Mouse (Mus musculus): Measurements from ENCODE around the gene Gm9767. TPM values are rescaled to one million over a fixed set of nuclear protein-coding genes. Genes with fewer than 3 reads are reported as not detected.

Gene Gm9767
- polyA plus RNA-seq (2015; fragmentation: Nextera tagmentation; extraction: Ambion mirVana) = not detected in 2 replicates

- Histone ChIP-seq H3K9ac (ENCODE audit: low read depth, low read length) (peak within 1 kb of the TSS; percentile 44), H3K9me3 (replicated peaks; ENCODE audit: low read length) (no peaks in the 10 kb centered on the region), H3K4me3 (replicated peaks; ENCODE audit: low read depth, low read length) (peak within 1 kb of the TSS; percentile 56), H3K27me3 (ENCODE audit: insufficient read depth, low read length) (peaks cover 13% of the 10 kb centered on the region; the same call in 1 of the 2 replicates), H3K4me2 (ENCODE audit: low read length) (peak within 1 kb of the TSS; percentile 77), H3K4me1 (replicated peaks; ENCODE audit: insufficient read depth, low read length) (peaks cover 6% of the 10 kb centered on the region; the same call in 1 of the 2 replicates), H3K36me3 (ENCODE audit: insufficient read depth, low read length) (no peaks in the 10 kb centered on the region), H3K27ac (no peak within 1 kb of the TSS)
- ATAC-seq (replicated peaks; ENCODE audit: low FRiP score, low read depth) = 0 out of 2 replicates have a peak, but pooled peaks have one; percentile 33
- 1% methylated on average over 49 of the region's 52 CpGs for WGBS
- peak; percentile 35 for DNase-seq (ENCODE audit: low spot score)
- no peak for TF ChIP-seq CTCF (IDR thresholded peaks at IDR 0.05; ENCODE audit: low read depth)
Measured at GRCm38 (mm10) chr10:26077671-26078481, at the start of gene Gm9767. TSS of gene Gm9767 (plus strand) at chr10:26078255.

- no peak for TF ChIP-seq CTCF (IDR thresholded peaks at IDR 0.05; ENCODE audit: low read depth)
- 66% methylated on average over 5 of the region's 5 CpGs for WGBS
- H3K4me3 ChIP-seq (replicated peaks; ENCODE audit: low read depth, low read length) = no peak overlapping the region
- H3K27ac ChIP-seq = no peak overlapping the region
- H3K4me1 ChIP-seq (replicated peaks; ENCODE audit: insufficient read depth, low read length) = no peaks in the 10 kb centered on the region
- no peak overlapping the region for H3K4me2 ChIP-seq (ENCODE audit: low read length)
- ATAC-seq (replicated peaks; ENCODE audit: low FRiP score, low read depth) (no peak), DNase-seq (ENCODE audit: low spot score) (no peak)
- no peak overlapping the region for H3K9ac ChIP-seq (ENCODE audit: low read depth, low read length)
- H3K27me3 ChIP-seq (ENCODE audit: insufficient read depth, low read length) = no peaks in the 10 kb centered on the region
- no peaks in the 10 kb centered on the region for H3K36me3 ChIP-seq (ENCODE audit: insufficient read depth, low read length)
- H3K9me3 ChIP-seq (replicated peaks; ENCODE audit: low read length) = no peaks in the 10 kb centered on the region
Measured at GRCm38 (mm10) chr10:26034931-26035330, 43.1 kb upstream of the Gm9767 start.

GRCm38 (mm10) chr10:26051177-26051576, 26.9 kb upstream of the Gm9767 start:
- H3K4me1 ChIP-seq (replicated peaks; ENCODE audit: insufficient read depth, low read length) = no peaks in the 10 kb centered on the region
- no peaks in the 10 kb centered on the region for H3K27me3 ChIP-seq (ENCODE audit: insufficient read depth, low read length)
- H3K36me3 ChIP-seq (ENCODE audit: insufficient read depth, low read length) = no peaks in the 10 kb centered on the region
- WGBS = 80% methylated on average over 2 of the region's 2 CpGs
- H3K4me2 ChIP-seq (ENCODE audit: low read length) = no peak overlapping the region
- no peak overlapping the region for H3K4me3 ChIP-seq (replicated peaks; ENCODE audit: low read depth, low read length)
- H3K9me3 ChIP-seq (replicated peaks; ENCODE audit: low read length) = no peaks in the 10 kb centered on the region
- ATAC-seq (replicated peaks; ENCODE audit: low FRiP score, low read depth) (no peak), DNase-seq (ENCODE audit: low spot score) (no peak)
- no peak overlapping the region for H3K9ac ChIP-seq (ENCODE audit: low read depth, low read length)
- TF ChIP-seq CTCF (IDR thresholded peaks at IDR 0.05; ENCODE audit: low read depth) = no peak
- H3K27ac ChIP-seq = no peak overlapping the region

GRCm38 (mm10) chr10:26059662-26060307, 18.3 kb upstream of the Gm9767 start:
- H3K9me3 ChIP-seq (replicated peaks; ENCODE audit: low read length) = no peaks in the 10 kb centered on the region
- H3K4me1 ChIP-seq (replicated peaks; ENCODE audit: insufficient read depth, low read length) = no peaks in the 10 kb centered on the region
- H3K27me3 ChIP-seq (ENCODE audit: insufficient read depth, low read length) = no peaks in the 10 kb centered on the region
- H3K27ac ChIP-seq = no peak overlapping the region
- DNase-seq (ENCODE audit: low spot score) = no peak
- H3K4me3 ChIP-seq (replicated peaks; ENCODE audit: low read depth, low read length) = no peak overlapping the region
- no peaks in the 10 kb centered on the region for H3K36me3 ChIP-seq (ENCODE audit: insufficient read depth, low read length)
- 89% methylated on average over 3 of the region's 3 CpGs for WGBS
- no peak for ATAC-seq (replicated peaks; ENCODE audit: low FRiP score, low read depth)
- no peak for TF ChIP-seq CTCF (IDR thresholded peaks at IDR 0.05; ENCODE audit: low read depth)
- H3K9ac ChIP-seq (ENCODE audit: low read depth, low read length) = no peak overlapping the region
- no peak overlapping the region for H3K4me2 ChIP-seq (ENCODE audit: low read length)

GRCm38 (mm10) chr10:26063071-26063470, 15.0 kb upstream of the Gm9767 start:
- H3K27ac ChIP-seq = no peak overlapping the region
- ATAC-seq (replicated peaks; ENCODE audit: low FRiP score, low read depth) = no peak
- TF ChIP-seq CTCF (IDR thresholded peaks at IDR 0.05; ENCODE audit: low read depth) = no peak
- no peak overlapping the region for H3K4me3 ChIP-seq (replicated peaks; ENCODE audit: low read depth, low read length)
- no peak overlapping the region for H3K9ac ChIP-seq (ENCODE audit: low read depth, low read length)
- H3K9me3 ChIP-seq (replicated peaks; ENCODE audit: low read length) = no peaks in the 10 kb centered on the region
- no peaks in the 10 kb centered on the region for H3K36me3 ChIP-seq (ENCODE audit: insufficient read depth, low read length)
- no peaks in the 10 kb centered on the region for H3K27me3 ChIP-seq (ENCODE audit: insufficient read depth, low read length)
- no peaks in the 10 kb centered on the region for H3K4me1 ChIP-seq (replicated peaks; ENCODE audit: insufficient read depth, low read length)
- H3K4me2 ChIP-seq (ENCODE audit: low read length) = no peak overlapping the region
- 89% methylated on average over 4 of the region's 4 CpGs for WGBS
- DNase-seq (ENCODE audit: low spot score) = no peak

GRCm38 (mm10) chr10:26071986-26072385, 6.1 kb upstream of the Gm9767 start:
- WGBS = 83% methylated on average over 5 of the region's 5 CpGs
- no peak for ATAC-seq (replicated peaks; ENCODE audit: low FRiP score, low read depth)

More at GRCm38 (mm10) chr10:26071986-26072385, 6.1 kb upstream of the Gm9767 start:
- Histone ChIP-seq H3K9ac (ENCODE audit: low read depth, low read length) (no peak overlapping the region), H3K4me3 (replicated peaks; ENCODE audit: low read depth, low read length) (no peak overlapping the region), H3K4me1 (replicated peaks; ENCODE audit: insufficient read depth, low read length) (no peaks in the 10 kb centered on the region), H3K27me3 (ENCODE audit: insufficient read depth, low read length) (no peaks in the 10 kb centered on the region), H3K4me2 (ENCODE audit: low read length) (no peak overlapping the region), H3K36me3 (ENCODE audit: insufficient read depth, low read length) (no peaks in the 10 kb centered on the region), H3K9me3 (replicated peaks; ENCODE audit: low read length) (no peaks in the 10 kb centered on the region), H3K27ac (no peak overlapping the region)
- TF ChIP-seq CTCF (IDR thresholded peaks at IDR 0.05; ENCODE audit: low read depth) = no peak
- no peak for DNase-seq (ENCODE audit: low spot score)
